Mouse (Mus musculus): ENCODE results near the gene Gm13057. TPM values are rescaled to one million over a fixed set of nuclear protein-coding genes. Genes with fewer than 3 reads are reported as not detected.

Gm13057 gene
- total and polyA plus RNA-seq, 3 experiments = not detected

Other genes with a start within 250 kb of the Gm13057 start
- gene Lrrc38, start 202.0 kb upstream of the Gm13057 start, total RNA-seq (2012; rRNA removed) = not detected in 2 replicates
- gene Lrrc38, start 202.0 kb upstream of the Gm13057 start, polyA plus RNA-seq (2012; ENCODE audit: insufficient read depth in 1 of 2, insufficient read length in 2 of 2, low read depth in 1 of 2, low replicate concordance in 2 of 2, missing spikeins in 1 of 2) = not detected
- gene Pramel1, start 157.3 kb upstream of the Gm13057 start, total RNA-seq (2012; rRNA removed) = not detected in 2 replicates
- gene Pramel1, start 157.3 kb upstream of the Gm13057 start, polyA plus RNA-seq (2012; ENCODE audit: insufficient read depth in 1 of 2, insufficient read length in 2 of 2, low read depth in 1 of 2, low replicate concordance in 2 of 2, missing spikeins in 1 of 2) = not detected
- not detected in 2 replicates for gene Pramef8, start 139.3 kb upstream of the Gm13057 start, total RNA-seq (2012; rRNA removed)
- not detected for gene Pramef8, start 139.3 kb upstream of the Gm13057 start, polyA plus RNA-seq (2012; ENCODE audit: insufficient read depth in 1 of 2, insufficient read length in 2 of 2, low read depth in 1 of 2, low replicate concordance in 2 of 2, missing spikeins in 1 of 2)
- not detected in 2 replicates for gene Oog4, start 101.4 kb upstream of the Gm13057 start, total RNA-seq (2012; rRNA removed)
- not detected for gene Oog4, start 101.4 kb upstream of the Gm13057 start, polyA plus RNA-seq (2012; ENCODE audit: insufficient read depth in 1 of 2, insufficient read length in 2 of 2, low read depth in 1 of 2, low replicate concordance in 2 of 2, missing spikeins in 1 of 2)
- gene Gm13043, start 40.4 kb upstream of the Gm13057 start, total RNA-seq (2012; rRNA removed) = not detected in 2 replicates
- gene Gm13043, start 40.4 kb upstream of the Gm13057 start, polyA plus RNA-seq (2012; ENCODE audit: insufficient read depth in 1 of 2, insufficient read length in 2 of 2, low read depth in 1 of 2, low replicate concordance in 2 of 2, missing spikeins in 1 of 2) = not detected
- gene Gm13040, start 15.8 kb upstream of the Gm13057 start, total RNA-seq (2012; rRNA removed) = not detected in 2 replicates
- gene Gm13040, start 15.8 kb upstream of the Gm13057 start, polyA plus RNA-seq (2012; ENCODE audit: insufficient read depth in 1 of 2, insufficient read length in 2 of 2, low read depth in 1 of 2, low replicate concordance in 2 of 2, missing spikeins in 1 of 2) = not detected
- not detected in 2 replicates for gene BC080695, start within 50 bp of the Gm13057 start, total RNA-seq (2012; rRNA removed)
- not detected for gene BC080695, start within 50 bp of the Gm13057 start, polyA plus RNA-seq (2012; ENCODE audit: insufficient read depth in 1 of 2, insufficient read length in 2 of 2, low read depth in 1 of 2, low replicate concordance in 2 of 2, missing spikeins in 1 of 2)
- gene Gm13083, start 63.3 kb downstream of the Gm13057 start, total RNA-seq (2012; rRNA removed) = not detected in 2 replicates
- not detected for gene Gm13083, start 63.3 kb downstream of the Gm13057 start, polyA plus RNA-seq (2012; ENCODE audit: insufficient read depth in 1 of 2, insufficient read length in 2 of 2, low read depth in 1 of 2, low replicate concordance in 2 of 2, missing spikeins in 1 of 2)
- gene Gm13088, start 105.5 kb downstream of the Gm13057 start, total RNA-seq (2012; rRNA removed) = not detected in 2 replicates
- gene Gm13088, start 105.5 kb downstream of the Gm13057 start, polyA plus RNA-seq (2012; ENCODE audit: insufficient read depth in 1 of 2, insufficient read length in 2 of 2, low read depth in 1 of 2, low replicate concordance in 2 of 2, missing spikeins in 1 of 2) = not detected
- gene Gm13089, start 151.0 kb downstream of the Gm13057 start, total RNA-seq (2012; rRNA removed) = not detected in 2 replicates
- not detected for gene Gm13089, start 151.0 kb downstream of the Gm13057 start, polyA plus RNA-seq (2012; ENCODE audit: insufficient read depth in 1 of 2, insufficient read length in 2 of 2, low read depth in 1 of 2, low replicate concordance in 2 of 2, missing spikeins in 1 of 2)
- not detected in 2 replicates for gene Gm13078, start 167.7 kb downstream of the Gm13057 start, total RNA-seq (2012; rRNA removed)
- gene Gm13078, start 167.7 kb downstream of the Gm13057 start, polyA plus RNA-seq (2012; ENCODE audit: insufficient read depth in 1 of 2, insufficient read length in 2 of 2, low read depth in 1 of 2, low replicate concordance in 2 of 2, missing spikeins in 1 of 2) = not detected
- gene Gm13023, start 237.6 kb downstream of the Gm13057 start, total RNA-seq (2012; rRNA removed) = not detected in 2 replicates
- gene Gm13023, start 237.6 kb downstream of the Gm13057 start, polyA plus RNA-seq (2012; ENCODE audit: insufficient read depth in 1 of 2, insufficient read length in 2 of 2, low read depth in 1 of 2, low replicate concordance in 2 of 2, missing spikeins in 1 of 2) = not detected